Mouse (Mus musculus): ENCODE data around the gene C730034F03Rik.
A peak's percentile ranks its signal among the peaks of the same experiment; 100 is the strongest.

The C730034F03Rik gene

GRCm38 (mm10) chr15:89475293-89475600 lies 45.9 kb downstream of the C730034F03Rik start:
- no peak for DNase-seq (ENCODE audit: low spot score in 2 of 2)

- peak; percentile 92 to 95 for DNase-seq (ENCODE audit: low spot score in 2 of 2)
Measured at GRCm38 (mm10) chr15:89475611-89476474, 46.5 kb downstream of the C730034F03Rik start.

DNA sequence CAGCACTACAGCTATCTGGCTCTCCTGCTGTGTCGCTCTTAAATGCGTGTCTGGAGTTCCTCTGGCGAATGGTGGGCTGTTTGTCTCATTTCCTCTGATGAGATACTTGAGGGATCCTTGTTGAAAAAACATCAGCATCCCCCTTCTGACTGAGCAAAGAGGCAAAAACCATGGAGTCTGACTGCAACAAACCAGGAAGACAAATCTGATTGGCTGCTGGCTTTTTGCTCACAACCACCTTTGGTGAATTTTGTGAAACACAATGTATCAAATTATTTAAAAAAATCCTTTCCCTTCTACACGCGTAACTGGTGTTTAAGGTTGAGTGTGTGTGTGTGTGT lies 47.1 kb downstream of the C730034F03Rik start:
- DNase-seq (ENCODE audit: low spot score in 2 of 2): no peak

GRCm38 (mm10) chr15:89477091-89477491 lies 47.7 kb downstream of the C730034F03Rik start, which contains the start of gene Arsa:
Arsa (minus strand) TSS chr15:89477425.
- no peak for DNase-seq (ENCODE audit: low spot score in 2 of 2)

DNA sequence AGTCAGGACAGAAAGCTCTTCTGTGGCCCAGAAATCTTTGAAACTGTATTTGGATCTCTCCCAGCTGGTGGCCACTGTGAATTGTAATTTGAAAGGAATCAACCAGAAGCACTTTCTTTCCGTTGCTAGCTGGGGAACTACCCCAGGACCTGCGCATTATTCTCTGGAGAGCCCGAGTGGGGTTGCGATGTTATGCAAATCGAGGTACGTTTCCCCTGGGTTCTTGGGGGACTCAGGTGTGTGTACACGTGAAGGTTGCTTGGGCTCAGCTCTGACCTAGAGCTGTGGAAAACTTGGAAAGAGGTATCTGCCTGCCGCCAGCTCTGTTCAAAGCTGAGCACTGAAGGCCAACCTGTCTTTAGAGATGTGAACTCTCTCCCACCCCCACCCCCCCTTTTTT lies 48.4 kb downstream of the C730034F03Rik start:
- DNase-seq (ENCODE audit: low spot score in 2 of 2): no peak

DNA sequence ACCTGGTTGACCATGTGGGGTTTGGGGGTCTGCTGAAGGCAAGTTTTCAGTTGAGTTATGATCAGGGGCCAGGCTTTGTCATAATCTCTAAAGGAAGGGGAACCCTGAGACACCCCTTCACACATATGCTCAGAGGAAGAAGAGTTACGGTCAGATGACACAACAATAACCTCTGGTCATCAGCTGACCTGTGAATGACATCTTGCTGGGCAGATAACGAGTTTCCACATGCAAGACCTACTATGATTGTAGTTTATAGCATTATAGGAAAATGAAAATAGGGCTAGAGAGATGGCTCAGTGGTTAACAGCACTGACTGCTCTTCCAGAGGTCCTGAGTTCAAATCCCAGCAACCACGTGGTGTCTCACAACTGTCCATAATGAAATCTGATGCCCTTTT lies 49.2 kb downstream of the C730034F03Rik start:
- no peak for DNase-seq (ENCODE audit: low spot score in 2 of 2)

Data from urinary bladder, postnatal 36 days (tissue).